Mouse (Mus musculus) kidney, embryonic 14.5 days (tissue): ENCODE measurements around the gene Nfatc2ip. TPM values are rescaled to one million over a fixed set of nuclear protein-coding genes. Genes with fewer than 3 reads are reported as not detected.

Experiments
- ATAC-seq: fragments of 200-750 bp; cut with Nextera tagmentation; 2 replicates; pipeline ENCODE4 v1.8.0; 2017; ENCODE audit warnings: moderate number of reproducible peaks, mild to moderate bottlenecking, moderate TSS enrichment, moderate library complexity; ENCODE audit not compliant: low FRiP score, low TSS enrichment
- H3K27ac ChIP-seq: fragments of 300-500 bp; sonication (generic); 2 replicates; pipeline ENCODE4 v1.5.1; 2014; ENCODE audit warnings: low read depth, mild to moderate bottlenecking, low read length, moderate library complexity, mixed read lengths
- H3K27me3 ChIP-seq: fragments of 300-500 bp; sonication (generic); 2 replicates; pipeline ENCODE4 v1.6.1; 2014; ENCODE audit warnings: mild to moderate bottlenecking, low read length; ENCODE audit not compliant: control insufficient read depth, insufficient read depth
- H3K36me3 ChIP-seq: fragments of 300-500 bp; sonication (generic); 2 replicates; pipeline ENCODE4 v1.6.1; 2014; ENCODE audit warnings: low read length, mixed read lengths; ENCODE audit not compliant: control insufficient read depth, insufficient read depth
- H3K4me1 ChIP-seq: fragments of 300-500 bp; sonication (generic); 2 replicates; pipeline ENCODE4 v1.6.1; 2014; ENCODE audit warnings: low read length, mixed read lengths; ENCODE audit not compliant: control insufficient read depth, insufficient read depth
- H3K4me2 ChIP-seq: fragments of 300-500 bp; sonication (generic); replicated peaks from 2 replicates; pipeline ENCODE4 v1.6.1; 2014; ENCODE audit warnings: low read depth, mild to moderate bottlenecking, low read length
- H3K4me3 ChIP-seq: fragments of 300-500 bp; sonication (generic); 2 replicates; pipeline ENCODE4 v1.5.1; 2014; ENCODE audit warnings: mild to moderate bottlenecking, low read length
- H3K9ac ChIP-seq: fragments of 300-500 bp; sonication (generic); 2 replicates; pipeline ENCODE4 v1.6.1; 2014; ENCODE audit warnings: low read depth, mild to moderate bottlenecking, low read length, moderate library complexity
- H3K9me3 ChIP-seq: fragments of 300-500 bp; sonication (generic); 2 replicates; pipeline ENCODE4 v1.6.1; 2016; ENCODE audit warnings: low read length; ENCODE audit not compliant: control insufficient read depth
- WGBS: fragments of 180-500 bp; shearing (Covaris S2); extraction: QIAGEN DNeasy Blood & Tissue Kit; methylation state at CpG from one replicate; pipeline ENCODE4 v1.1.7; 2014; 5-methylcytosine and 5-hydroxymethylcytosine counted together
- polyA plus RNA-seq: library from polyadenylated mRNA; unstranded; fragments of >200 nt; fragmentation: Nextera tagmentation; extraction: Ambion mirVana; gene quantifications from 2 replicates; pipeline ENCODE4 v1.2.1, GENCODE M21; 2014

Nfatc2ip gene
- polyA plus RNA-seq, 1 experiment from 2014 or later, result 2.8 TPM

DNA sequence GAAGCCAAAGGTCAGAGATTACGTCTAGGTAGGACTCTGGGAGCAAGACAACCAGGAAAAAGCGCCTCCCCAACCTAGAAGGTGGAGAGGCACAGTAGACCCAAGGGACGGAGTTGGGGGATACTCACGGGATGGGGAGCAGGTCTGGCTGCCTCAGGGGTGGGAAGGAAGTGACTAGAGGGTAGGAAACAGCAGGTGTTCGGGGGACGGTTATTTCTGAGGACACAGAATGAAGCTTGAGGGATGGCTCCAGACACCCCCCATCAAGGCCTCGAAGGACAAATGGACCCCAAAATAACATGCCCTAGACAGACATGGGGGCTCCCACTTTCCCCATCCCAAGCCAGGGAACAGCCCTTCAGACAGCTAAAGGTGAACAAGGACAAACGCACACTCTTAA is 28.2 kb downstream of the Nfatc2ip start:
- Histone ChIP-seq H3K4me3 (no peak overlapping the region), H3K9ac (no peak overlapping the region), H3K36me3 (peaks cover 47% of the 10 kb centered on the region), H3K4me1 (no peaks in the 10 kb centered on the region), H3K27ac (no peak overlapping the region), H3K27me3 (no peaks in the 10 kb centered on the region), H3K4me2 (no peak overlapping the region), H3K9me3 (no peaks in the 10 kb centered on the region)
- ATAC-seq, result no peak
- 90% methylated on average over 8 of the region's 8 CpGs for WGBS

DNA sequence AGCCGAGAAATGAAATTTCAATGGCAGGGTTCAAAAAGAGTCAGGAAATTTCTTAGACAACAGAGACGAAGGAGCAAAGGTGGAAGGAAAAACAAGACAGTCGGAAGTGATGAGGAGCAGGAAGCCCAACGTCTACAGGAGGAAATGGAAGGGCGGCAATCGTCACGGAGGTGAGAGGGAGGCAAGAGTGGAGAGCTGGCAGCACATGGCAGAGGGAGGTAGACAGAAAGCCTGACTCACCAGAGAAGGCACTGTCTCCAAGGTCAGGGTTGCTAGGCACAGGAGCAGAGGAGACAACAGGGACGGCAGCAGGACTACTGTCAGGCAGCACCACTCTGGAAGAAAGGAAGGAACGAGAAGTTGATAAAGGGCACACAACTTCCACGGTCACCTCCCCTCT is 28.9 kb downstream of the Nfatc2ip start:
- Histone ChIP-seq H3K36me3 (peaks cover 40% of the 10 kb centered on the region), H3K4me3 (no peak overlapping the region), H3K4me2 (no peak overlapping the region), H3K27me3 (no peaks in the 10 kb centered on the region), H3K9ac (no peak overlapping the region), H3K4me1 (no peaks in the 10 kb centered on the region), H3K27ac (no peak overlapping the region), H3K9me3 (no peaks in the 10 kb centered on the region)
- 86% methylated on average over 10 of the region's 10 CpGs for WGBS
- ATAC-seq, result no peak

DNA sequence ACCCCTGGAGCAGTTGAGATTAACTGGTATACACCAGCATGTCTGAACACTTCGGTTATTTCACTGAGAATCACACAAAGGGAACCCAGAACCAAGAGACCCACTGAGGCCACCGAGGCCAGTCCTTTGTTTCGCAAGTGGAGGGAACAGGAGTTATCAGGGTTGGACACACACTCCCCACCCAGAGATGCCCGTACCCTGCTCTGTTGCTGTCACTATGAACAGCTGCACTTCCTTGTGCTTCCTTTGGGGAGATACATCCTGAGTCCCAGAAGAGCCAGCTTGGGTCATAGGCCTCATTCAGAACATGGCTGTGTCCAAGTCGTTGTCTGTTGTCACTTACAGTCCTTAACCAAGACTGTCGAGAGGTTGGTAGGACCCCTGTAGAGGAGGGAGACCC is 33.5 kb downstream of the Nfatc2ip start:
- Histone ChIP-seq H3K4me1 (no peaks in the 10 kb centered on the region), H3K27ac (no peak overlapping the region), H3K4me3 (no peak overlapping the region), H3K9me3 (no peaks in the 10 kb centered on the region), H3K4me2 (no peak overlapping the region), H3K27me3 (no peaks in the 10 kb centered on the region), H3K36me3 (peaks cover 6% of the 10 kb centered on the region; the same call in 1 of the 2 replicates), H3K9ac (no peak overlapping the region)
- ATAC-seq, result no peak
- WGBS, result 90% methylated on average over 6 of the region's 6 CpGs

DNA sequence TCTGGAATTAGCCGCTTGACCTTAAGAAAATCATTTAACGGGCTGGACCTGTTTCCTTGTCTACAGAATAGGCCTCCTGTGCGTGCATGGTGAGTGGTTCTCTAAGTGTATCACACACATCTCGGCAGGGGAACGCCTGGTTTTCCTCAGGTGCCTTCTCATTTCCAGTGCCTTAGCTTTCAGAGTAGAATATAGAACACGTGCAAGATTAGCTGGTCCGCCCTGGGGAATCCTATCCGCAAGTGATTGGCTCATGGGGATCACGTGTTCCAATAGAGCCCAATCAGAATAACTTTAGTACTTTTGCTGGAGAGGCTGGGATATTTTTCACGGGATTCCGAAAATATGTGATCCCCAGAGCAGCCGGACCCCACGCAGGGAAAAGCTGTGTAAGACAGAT is 37.5 kb downstream of the Nfatc2ip start:
- no peak overlapping the region for H3K27ac ChIP-seq
- no peaks in the 10 kb centered on the region for H3K27me3 ChIP-seq
- H3K4me2 ChIP-seq, result no peak overlapping the region
- H3K4me3 ChIP-seq, result no peak overlapping the region
- peaks cover 5% of the 10 kb centered on the region; the same call in 1 of the 2 replicates for H3K36me3 ChIP-seq
- H3K9ac ChIP-seq, result no peak overlapping the region
- H3K9me3 ChIP-seq, result no peaks in the 10 kb centered on the region
- WGBS, result 75% methylated on average over 13 of the region's 13 CpGs
- ATAC-seq, result no peak
- no peaks in the 10 kb centered on the region for H3K4me1 ChIP-seq

DNA sequence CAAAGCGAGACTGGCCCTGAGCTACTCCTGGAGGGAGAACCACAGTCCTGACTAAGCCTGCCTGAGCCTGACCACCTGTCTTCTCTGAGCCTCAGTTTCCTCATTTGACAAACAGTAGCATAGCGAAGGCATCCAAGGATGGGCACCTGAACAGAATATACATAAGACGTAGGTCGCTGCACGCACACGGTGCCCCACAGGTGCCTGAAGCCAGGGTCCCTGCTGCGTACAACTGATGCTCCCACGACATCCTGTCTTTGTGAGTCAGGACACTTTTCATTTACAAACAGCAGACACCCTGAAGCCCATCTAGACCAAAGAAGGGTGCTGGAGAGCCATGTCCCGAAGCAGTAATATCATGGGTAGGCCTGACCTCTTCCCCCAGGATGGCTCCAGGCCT is 38.1 kb downstream of the Nfatc2ip start:
- ATAC-seq, result no peak
- WGBS, result 96% methylated on average over 9 of the region's 9 CpGs
- no peaks in the 10 kb centered on the region for H3K9me3 ChIP-seq

DNA sequence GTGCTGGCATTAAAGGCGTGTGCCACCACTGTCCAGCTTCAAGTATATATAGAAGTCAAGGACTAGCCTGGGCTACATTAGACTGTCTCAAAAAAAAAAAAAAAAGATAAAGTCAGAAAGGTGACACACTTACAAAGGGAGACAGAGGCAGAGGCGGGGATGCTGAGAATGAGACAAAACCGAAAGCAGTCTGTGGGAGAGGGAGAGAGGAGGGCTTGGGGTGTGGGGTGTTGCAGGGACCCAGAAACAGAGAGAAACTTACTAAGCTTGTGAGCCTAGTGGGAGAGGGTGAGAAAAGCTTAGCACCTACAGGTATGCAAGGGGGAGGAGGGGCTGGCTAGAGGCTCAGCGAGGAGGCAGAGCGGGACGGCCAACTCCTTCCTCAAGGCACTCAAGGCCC is 38.7 kb downstream of the Nfatc2ip start:
- no peaks in the 10 kb centered on the region for H3K27me3 ChIP-seq
- no peaks in the 10 kb centered on the region for H3K4me1 ChIP-seq
- no peak overlapping the region for H3K9ac ChIP-seq
- 85% methylated on average over 6 of the region's 6 CpGs for WGBS
- ATAC-seq, result no peak
- no peaks in the 10 kb centered on the region for H3K9me3 ChIP-seq
- no peak overlapping the region for H3K4me3 ChIP-seq
- H3K36me3 ChIP-seq, result no peaks in the 10 kb centered on the region
- H3K27ac ChIP-seq, result no peak overlapping the region
- H3K4me2 ChIP-seq, result no peak overlapping the region

More for the DNA sequence above, 38.1 kb downstream of the Nfatc2ip start:
- no peaks in the 10 kb centered on the region for H3K4me1 ChIP-seq
- H3K27me3 ChIP-seq, result no peaks in the 10 kb centered on the region
- no peak overlapping the region for H3K4me3 ChIP-seq
- H3K9ac ChIP-seq, result no peak overlapping the region
- H3K4me2 ChIP-seq, result no peak overlapping the region
- H3K27ac ChIP-seq, result no peak overlapping the region
- H3K36me3 ChIP-seq, result no peaks in the 10 kb centered on the region

DNA sequence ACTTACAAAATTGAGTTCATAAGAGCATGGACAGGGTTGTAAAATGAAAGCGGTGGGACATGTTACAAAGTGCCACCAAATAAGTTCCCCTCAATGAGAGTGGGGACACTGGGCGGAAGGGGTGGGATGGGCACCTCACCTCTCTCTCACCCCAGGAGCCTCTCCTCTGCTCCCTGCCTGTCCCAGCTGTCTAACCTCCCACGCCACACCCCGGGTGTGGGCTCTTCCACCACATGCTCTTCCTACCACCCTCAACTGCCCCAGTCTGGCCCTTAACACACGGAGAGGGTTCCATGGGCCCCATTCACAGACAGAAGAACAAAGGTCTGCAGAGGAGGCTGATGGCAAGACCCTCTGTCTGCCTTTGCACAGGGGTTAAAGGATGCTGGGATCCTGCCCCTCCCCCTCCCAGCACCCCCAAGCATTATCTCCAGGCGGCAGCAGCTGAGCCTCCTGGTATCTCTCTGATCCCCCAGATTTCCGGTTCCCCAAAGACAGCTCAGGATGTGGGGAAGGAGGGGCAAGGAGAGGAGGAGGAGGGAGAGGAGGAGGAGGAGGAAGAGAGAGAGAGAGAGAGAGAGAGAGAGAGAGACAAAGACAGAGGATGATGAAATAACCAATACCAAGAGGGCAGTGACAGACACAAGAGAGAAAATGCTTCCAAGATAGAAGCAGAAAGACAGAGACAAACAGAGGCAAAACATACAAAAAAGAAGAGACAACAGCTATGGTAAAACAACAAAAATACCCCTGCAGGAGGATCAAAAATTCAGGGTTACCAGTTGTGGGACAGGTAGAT is 39.5 kb downstream of the Nfatc2ip start:
- Histone ChIP-seq H3K27ac (no peak overlapping the region), H3K27me3 (no peaks in the 10 kb centered on the region), H3K36me3 (no peaks in the 10 kb centered on the region), H3K9me3 (no peaks in the 10 kb centered on the region), H3K4me3 (no peak overlapping the region), H3K4me2 (no peak overlapping the region), H3K4me1 (no peaks in the 10 kb centered on the region), H3K9ac (no peak overlapping the region)
- 62% methylated on average over 7 of the region's 7 CpGs for WGBS
- ATAC-seq, result no peak

DNA sequence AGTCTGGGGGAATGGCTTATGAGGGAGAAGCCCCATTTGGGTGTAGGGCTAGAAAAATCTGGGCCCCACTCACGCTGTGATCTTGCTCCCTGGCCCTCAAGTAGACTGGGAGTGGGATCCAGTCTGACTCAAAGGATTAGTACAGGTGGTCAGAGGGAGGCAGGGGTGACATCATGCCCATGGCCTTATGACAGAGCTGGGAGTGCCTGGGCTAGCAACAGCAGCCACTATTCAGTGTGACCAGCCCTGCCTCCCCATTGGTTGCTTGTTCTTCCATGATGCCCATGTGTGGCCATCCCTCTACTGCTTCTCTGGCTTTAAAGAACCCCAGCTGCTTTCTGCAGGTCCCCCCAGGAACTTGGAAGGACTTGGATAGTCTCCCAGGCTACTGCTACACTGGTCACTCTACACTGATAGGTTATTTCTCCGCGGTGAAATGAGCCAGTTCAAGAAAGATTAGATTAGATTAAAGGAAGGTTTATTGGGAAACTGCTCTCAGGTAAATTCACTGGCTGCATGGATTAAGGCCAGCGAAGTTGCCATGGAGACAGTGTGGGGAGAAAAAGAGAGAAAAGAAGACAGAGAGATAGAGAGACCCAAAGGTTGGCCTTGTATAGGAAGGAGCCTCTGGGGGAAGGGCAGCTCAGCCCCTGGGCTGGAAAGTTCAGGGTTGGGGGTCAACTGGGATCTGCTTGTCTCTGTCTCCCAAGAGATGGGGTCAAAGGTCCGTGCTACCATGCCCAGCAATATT is 40.5 kb downstream of the Nfatc2ip start:
- no peak overlapping the region for H3K27ac ChIP-seq
- no peak overlapping the region for H3K4me3 ChIP-seq
- ATAC-seq, result no peak
- no peaks in the 10 kb centered on the region for H3K4me1 ChIP-seq
- no peaks in the 10 kb centered on the region for H3K36me3 ChIP-seq
- no peaks in the 10 kb centered on the region for H3K27me3 ChIP-seq
- H3K9ac ChIP-seq, result no peak overlapping the region
- 57% methylated on average over 5 of the region's 5 CpGs for WGBS
- no peak overlapping the region for H3K4me2 ChIP-seq
- H3K9me3 ChIP-seq, result no peaks in the 10 kb centered on the region
